In genomic region chr12:59104771-59105170, GRCm38 (mm10) we compare ENCODE assay signal across 28 mouse cellular contexts.
"Had no signal": no experiment of that assay in that cellular context is flagged by ENCODE, and none has a peak within 500 bp of the region (broad histone marks: within the 10 kb centered on the region; RNA-seq: fewer than 3 reads in every experiment).

No protein-coding gene starts in this region.

- H3K4me3 ChIP-seq: gastrocnemius, adult 2 months; heart, adult 2 months; heart, embryonic 13.5 days; heart, embryonic 15.5 days; hindbrain, embryonic 10.5 days; hindbrain, embryonic 12.5 days; kidney, embryonic 15.5 days; layer of hippocampus, adult 2 months; left cerebral cortex, adult 2 months; limb, embryonic 13.5 days; limb, embryonic 15.5 days; liver, embryonic 13.5 days; liver, embryonic 15.5 days had no signal

- H3K9me3 ChIP-seq: heart, embryonic 13.5 days; heart, embryonic 15.5 days; hindbrain, embryonic 10.5 days; hindbrain, embryonic 12.5 days; kidney, embryonic 15.5 days; limb, embryonic 13.5 days; limb, embryonic 15.5 days; liver, embryonic 13.5 days; liver, embryonic 15.5 days had no signal

- H3K4me1 ChIP-seq: heart, embryonic 13.5 days; heart, embryonic 15.5 days; hindbrain, embryonic 10.5 days; hindbrain, embryonic 12.5 days; kidney, embryonic 15.5 days; limb, embryonic 13.5 days; limb, embryonic 15.5 days; liver, embryonic 15.5 days had no signal

- ATAC-seq: hindbrain, embryonic 16.5 days; inflammation-experienced regulatory T-cells, adult 6 months had no signal

- H3K27ac ChIP-seq: gastrocnemius, adult 2 months; heart, adult 2 months; heart, embryonic 13.5 days; heart, embryonic 15.5 days; hindbrain, embryonic 10.5 days; hindbrain, embryonic 12.5 days; hindbrain, embryonic 14.5 days; kidney, embryonic 15.5 days; kidney, postnatal 0 days; layer of hippocampus, adult 2 months; left cerebral cortex, adult 2 months; limb, embryonic 13.5 days; limb, embryonic 15.5 days; liver, embryonic 13.5 days; liver, embryonic 15.5 days had no signal

- DNase-seq: gastrocnemius, adult 2 months; gastrocnemius, postnatal 10 days; gastrocnemius, postnatal 25 days; heart, adult 2 months; heart, postnatal 14 days; heart, postnatal 4 days; kidney, adult 11 months; kidney, adult 2 months; kidney, adult 9 months; kidney, postnatal 14 days; kidney, postnatal 4 days; liver, embryonic 13.5 days had no signal

- H3K9ac ChIP-seq: heart, embryonic 13.5 days; heart, embryonic 15.5 days; hindbrain, embryonic 12.5 days; hindbrain, embryonic 14.5 days; kidney, embryonic 15.5 days; limb, embryonic 13.5 days; limb, embryonic 15.5 days; liver, embryonic 13.5 days; liver, embryonic 15.5 days had no signal

- H3K4me2 ChIP-seq: heart, embryonic 11.5 days; heart, embryonic 13.5 days; heart, embryonic 15.5 days; hindbrain, embryonic 12.5 days; hindbrain, embryonic 14.5 days; kidney, embryonic 15.5 days; limb, embryonic 13.5 days; limb, embryonic 15.5 days; liver, embryonic 11.5 days; liver, embryonic 13.5 days; liver, embryonic 15.5 days had no signal

- H3K36me3 ChIP-seq: heart, embryonic 13.5 days; heart, embryonic 15.5 days; hindbrain, embryonic 10.5 days; hindbrain, embryonic 12.5 days; kidney, embryonic 15.5 days; limb, embryonic 13.5 days; limb, embryonic 15.5 days; liver, embryonic 13.5 days had no signal

- H3K27me3 ChIP-seq: heart, embryonic 13.5 days; heart, embryonic 15.5 days; hindbrain, embryonic 12.5 days; kidney, embryonic 15.5 days; limb, embryonic 13.5 days; limb, embryonic 15.5 days; liver, embryonic 13.5 days; liver, embryonic 15.5 days had no signal
